15 mouse cellular contexts compared by ENCODE assay signal in genomic region chr16:90892081-90892480, GRCm38 (mm10). TPM values are rescaled to one million over a fixed set of nuclear protein-coding genes. Genes with fewer than 3 reads are reported as not detected.
A peak's percentile ranks its signal among the peaks of the same experiment; 100 is the strongest.
DNase-seq lines count a peak whose midpoint lies in the region; ATAC-seq and TF ChIP-seq lines count a peak whose summit lies in the region.
"Had no signal": no experiment of that assay in that cellular context is flagged by ENCODE, and none has a peak within 500 bp of the region (broad histone marks: within the 10 kb centered on the region; RNA-seq: fewer than 3 reads in every experiment).

No protein-coding gene starts in this region.

- 20% methylated on average over 8 of the region's 8 CpGs for WGBS in heart, embryonic 13.5 days
- 6% methylated on average over 8 of the region's 8 CpGs for WGBS in kidney, embryonic 16.5 days

- H3K27me3 ChIP-seq in heart, embryonic 13.5 days (replicated peaks): no peaks in the 10 kb centered on the region; the same call in 1 of the 2 replicates
- H3K27me3 ChIP-seq in kidney, embryonic 16.5 days (ENCODE audit: insufficient read depth, low read length): 0 out of 2 replicates have a peak, but pooled peaks cover 3% of the 10 kb centered on the region
- no peaks in the 10 kb centered on the region for H3K27me3 ChIP-seq in Patski
- H3K27me3 ChIP-seq: neural tube, embryonic 13.5 days had no signal

- no peak overlapping the region for H3K4me3 ChIP-seq in heart, embryonic 13.5 days
- no peak overlapping the region; the same call in 1 of the 2 replicates for H3K4me3 ChIP-seq in kidney, embryonic 16.5 days (ENCODE audit: low read length)
- H3K4me3 ChIP-seq: liver, embryonic 15.5 days; neural tube, embryonic 13.5 days had no signal

- no peak overlapping the region for H3K9ac ChIP-seq in heart, embryonic 13.5 days
- H3K9ac ChIP-seq in kidney, embryonic 16.5 days (replicated peaks; ENCODE audit: low read length): no peak overlapping the region
- H3K9ac ChIP-seq: forebrain, postnatal 0 days; liver, embryonic 15.5 days; neural tube, embryonic 13.5 days had no signal

- CTCF ChIA-PET in Patski (lab: Charles Lee): interaction anchor here (1.4 kb wide), 1 partner anchor 26 kb away, joined by 4 read pairs; no protein-coding TSS in a partner anchor

- DNase-seq in heart, postnatal 10 days: no peak
- no peak for DNase-seq in kidney, adult 8-10 months
- DNase-seq in A20 (ENCODE audit: low read depth, low spot score) (peak; percentile 46), Patski (ENCODE audit: low read depth, low spot score) (no peak)
- DNase-seq in left cerebral cortex, adult 8-10 months (ENCODE audit: low spot score in 2 of 2): no peak
- DNase-seq: adrenal gland, postnatal 14 days; cerebellum, adult 2 months; forebrain, postnatal 0 days; gastrocnemius, postnatal 10 days; right cerebral cortex, postnatal 25 days had no signal

- no peak for TF ChIP-seq CTCF in Patski (IDR thresholded peaks at IDR 0.05)

- ATAC-seq in heart, embryonic 13.5 days (ENCODE audit: extremely low read depth, insufficient number of reproducible peaks, low FRiP score, low TSS enrichment): no peak
- no peak for ATAC-seq in kidney, embryonic 16.5 days (ENCODE audit: low FRiP score, low TSS enrichment)
- peak; percentile 21 for ATAC-seq in Patski
- ATAC-seq: forebrain, postnatal 0 days; inflammation-experienced regulatory T-cells, adult 6 months had no signal

- no peak overlapping the region for H3K27ac ChIP-seq in heart, embryonic 13.5 days (replicated peaks)
- H3K27ac ChIP-seq in kidney, embryonic 16.5 days (ENCODE audit: low read length): no peak overlapping the region
- H3K27ac ChIP-seq: liver, embryonic 15.5 days; neural tube, embryonic 13.5 days had no signal

- H3K4me2 ChIP-seq in heart, embryonic 13.5 days: peak overlapping the region; percentile 20
- peak overlapping the region; percentile 32 for H3K4me2 ChIP-seq in kidney, embryonic 16.5 days (replicated peaks; ENCODE audit: low read depth, low read length)
- H3K4me2 ChIP-seq: liver, embryonic 15.5 days; neural tube, embryonic 13.5 days had no signal

- H3K36me3 ChIP-seq in heart, embryonic 13.5 days: no peaks in the 10 kb centered on the region
- H3K36me3 ChIP-seq in kidney, embryonic 16.5 days (ENCODE audit: insufficient read depth, low read length): no peaks in the 10 kb centered on the region
- H3K36me3 ChIP-seq: liver, embryonic 15.5 days; neural tube, embryonic 13.5 days had no signal

- POLR2A ChIA-PET in Patski (lab: Charles Lee): interaction anchor here (0.5 to 1.2 kb wide), 2 partner anchors 19 to 620 kb away, joined by 4 read pairs; no protein-coding TSS in a partner anchor

- H3K4me1 ChIP-seq in heart, embryonic 13.5 days: peaks cover 33% of the 10 kb centered on the region
- H3K4me1 ChIP-seq in kidney, embryonic 16.5 days (ENCODE audit: insufficient read depth, low read length): peaks cover 27% of the 10 kb centered on the region
- H3K4me1 ChIP-seq: liver, embryonic 15.5 days had no signal

- peaks cover 3% of the 10 kb centered on the region; the same call in 1 of the 2 replicates for H3K9me3 ChIP-seq in heart, embryonic 13.5 days
- 0 out of 2 replicates have a peak, but pooled peaks cover 4% of the 10 kb centered on the region for H3K9me3 ChIP-seq in kidney, embryonic 16.5 days (ENCODE audit: low read length)
- H3K9me3 ChIP-seq: liver, embryonic 15.5 days; neural tube, embryonic 13.5 days had no signal

- intact Hi-C loops in heart, postnatal 10 days (cut with DNase I): no loop called here

- in situ Hi-C loops in Patski (cut with MboI; ENCODE audit: low pct_unique_long_range_greater_than_20kb): no loop called here

RNA-seq across cellular contexts. Expression of gene Cfap298, which starts 42.8 kb away (rescaled TPM):
- polyA plus RNA-seq in heart, embryonic 13.5 days (2015; fragmentation: Nextera tagmentation; extraction: Ambion mirVana): 34.6 and 36.9 TPM in 2 replicates
- 10 to 100 TPM; 29.3 to 34.5 TPM for total RNA-seq in heart, postnatal 10 days (2021)
- 43.0 and 44.0 TPM in 2 replicates for polyA plus RNA-seq in kidney, embryonic 16.5 days (2015; fragmentation: Nextera tagmentation; extraction: Ambion mirVana)
- 53.2 TPM for polyA plus RNA-seq in Patski (2021)
- total RNA-seq in left cerebral cortex, adult 8-10 months (2022): 10 to 100 TPM; 45.4 to 50.4 (median 47.0) TPM
